10 mouse cellular contexts compared by ENCODE assay signal in the genomic region with DNA sequence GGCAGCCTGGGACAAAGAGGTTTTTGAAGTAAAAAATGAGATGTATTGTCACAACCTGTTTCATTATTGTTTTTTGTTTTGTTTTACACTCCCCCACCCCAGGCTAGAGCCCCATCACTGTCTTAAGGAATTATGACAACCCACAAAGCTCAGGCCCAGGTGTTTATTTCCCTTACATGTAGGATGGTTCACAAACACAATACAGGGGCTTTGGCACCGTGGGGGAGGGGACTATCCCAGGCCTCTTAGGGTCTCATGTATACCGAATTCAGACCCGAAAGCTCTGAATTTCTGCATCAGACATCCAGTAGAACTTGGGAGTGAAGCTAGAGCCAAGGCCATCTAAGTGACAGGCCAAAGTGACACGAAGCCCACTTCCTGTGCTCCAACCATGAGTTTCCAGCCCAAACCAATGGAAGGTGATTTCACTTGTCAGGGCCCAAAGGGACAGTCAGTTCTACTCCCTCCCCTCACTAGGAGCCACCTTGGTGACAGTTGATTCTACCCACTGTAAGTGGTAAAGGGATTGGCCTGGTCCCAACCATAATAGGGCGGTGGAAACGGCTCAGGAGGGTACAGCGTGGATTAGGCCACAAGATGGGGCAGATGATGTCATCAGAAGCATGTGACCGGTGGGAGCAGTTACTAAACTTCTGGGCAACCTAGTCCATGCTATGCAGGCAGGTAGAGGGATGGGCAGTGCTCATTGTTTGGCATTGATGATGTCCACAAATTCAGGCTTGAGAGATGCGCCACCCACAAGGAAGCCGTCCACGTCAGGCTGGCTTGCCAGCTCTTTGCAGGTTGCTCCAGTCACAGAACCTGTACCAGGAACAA. TPM values are rescaled to one million over a fixed set of nuclear protein-coding genes. Genes with fewer than 3 reads are reported as not detected.
DNase-seq lines count a peak whose midpoint lies in the region; ATAC-seq and TF ChIP-seq lines count a peak whose summit lies in the region.
"Not testable (repeated sequence)": the region's sequence is repeated elsewhere in the genome, so short reads cannot be mapped to it uniquely, and the experiment has no call there.
"Had no signal": no experiment of that assay in that cellular context is flagged by ENCODE, and none has a peak within 500 bp of the region (broad histone marks: within the 10 kb centered on the region; RNA-seq: fewer than 3 reads in every experiment).

No protein-coding gene starts in this region.

- H3K27me3 ChIP-seq in heart, embryonic 15.5 days; liver, embryonic 13.5 days; midbrain, embryonic 10.5 days (ENCODE audit: low read depth, poor library complexity, severe bottlenecking); testis, adult 2 months (ENCODE audit: control insufficient read depth, insufficient read depth, low read length): not testable (repeated sequence)

- H3K9me3 ChIP-seq in heart, embryonic 15.5 days (replicated peaks); liver, embryonic 13.5 days (replicated peaks); midbrain, embryonic 10.5 days (replicated peaks): not testable (repeated sequence)

- not testable (repeated sequence) for TF ChIP-seq POLR2A in testis, adult 2 months (IDR thresholded peaks at IDR 0.05; ENCODE audit: control insufficient read depth, low read depth, low read length)

- peaks cover 32% of the 10 kb centered on the region for H3K36me3 ChIP-seq in heart, embryonic 15.5 days
- H3K36me3 ChIP-seq in liver, embryonic 13.5 days = peaks cover 37% of the 10 kb centered on the region
- peaks cover 41% of the 10 kb centered on the region for H3K36me3 ChIP-seq in midbrain, embryonic 10.5 days
- H3K36me3 ChIP-seq in testis, adult 2 months (ENCODE audit: control insufficient read depth, insufficient read depth, low read length) = not testable (repeated sequence)

- 0 out of 2 replicates have a peak overlapping the region, but pooled peaks have one; percentile 86 for H3K4me2 ChIP-seq in heart, embryonic 15.5 days
- peak overlapping the region; percentile 100 for H3K4me2 ChIP-seq in liver, embryonic 13.5 days

- peak overlapping the region; percentile 99 for H3K27ac ChIP-seq in gastrocnemius, adult 2 months
- H3K27ac ChIP-seq in heart, embryonic 15.5 days = peak overlapping the region; percentile 91
- peak overlapping the region; percentile 97; the same call in 1 of the 2 replicates for H3K27ac ChIP-seq in liver, embryonic 13.5 days
- H3K27ac ChIP-seq in midbrain, embryonic 10.5 days (replicated peaks) = peak overlapping the region; percentile 87; the same call in 1 of the 2 replicates
- H3K27ac ChIP-seq in testis, adult 2 months (ENCODE audit: control insufficient read depth, insufficient read depth, low read depth, low read length) = not testable (repeated sequence)

- H3K4me3 ChIP-seq in gastrocnemius, adult 2 months = peak overlapping the region; percentile 90
- not testable (repeated sequence) for H3K4me3 ChIP-seq in heart, embryonic 15.5 days; liver, embryonic 13.5 days (replicated peaks); midbrain, embryonic 10.5 days
- peak overlapping the region; percentile 92 for H3K4me3 ChIP-seq in testis, adult 2 months (ENCODE audit: control insufficient read depth, low read depth, low read length)

- TF ChIP-seq CTCF in gastrocnemius, adult 2 months (IDR thresholded peaks at IDR 0.05); testis, adult 2 months (IDR thresholded peaks at IDR 0.05; ENCODE audit: control insufficient read depth, insufficient read depth, insufficient replicate concordance, low read depth, low read length): not testable (repeated sequence)

- ATAC-seq in heart, embryonic 15.5 days (replicated peaks; ENCODE audit: insufficient number of reproducible peaks, insufficient read depth, low FRiP score, low read depth); liver, embryonic 13.5 days (ENCODE audit: low read depth): not testable (repeated sequence)

- not testable (repeated sequence) for H3K9ac ChIP-seq in heart, embryonic 15.5 days
- H3K9ac ChIP-seq in liver, embryonic 13.5 days = peak overlapping the region; percentile 92; the same call in 1 of the 2 replicates

- peaks cover 60% of the 10 kb centered on the region for H3K4me1 ChIP-seq in heart, embryonic 15.5 days (replicated peaks)
- H3K4me1 ChIP-seq in liver, embryonic 13.5 days (replicated peaks) = peaks cover 87% of the 10 kb centered on the region
- peaks cover 78% of the 10 kb centered on the region for H3K4me1 ChIP-seq in midbrain, embryonic 10.5 days
- peaks cover 59% of the 10 kb centered on the region for H3K4me1 ChIP-seq in testis, adult 2 months (ENCODE audit: control insufficient read depth, insufficient read depth, low read length)

- 76% methylated on average over 11 of the region's 11 CpGs for WGBS in heart, embryonic 15.5 days
- WGBS in liver, embryonic 13.5 days (ENCODE audit: insufficient replicate concordance) = 73% methylated on average over 11 of the region's 11 CpGs
- 86% methylated on average over 11 of the region's 11 CpGs for WGBS in midbrain, embryonic 10.5 days

- intact Hi-C loops in gastrocnemius, adult 2 months (cut with DNase I) = not testable (repeated sequence)

- peak; percentile 18 for DNase-seq in 3T3-L1 (ENCODE audit: low read depth, low spot score)
- peak; percentile 60 for DNase-seq in cerebellum, adult 9-10 months
- DNase-seq in gastrocnemius, adult 2 months; liver, embryonic 13.5 days; midbrain, embryonic 10.5 days (ENCODE audit: low spot score): not testable (repeated sequence)
- DNase-seq in layer of hippocampus, adult 9-11 months = peak; percentile 15

RNA-seq across cellular contexts. Expression of a gene that starts 2.3 kb away (rescaled TPM):
- total RNA-seq in gastrocnemius, adult 2 months (2021) = 1 to 10 TPM; 2.0 to 2.5 TPM
- polyA plus RNA-seq in heart, embryonic 15.5 days (2015; fragmentation: Nextera tagmentation; extraction: Ambion mirVana) = 7.0 and 9.8 TPM in 2 replicates
- 8.6 and 9.6 TPM in 2 replicates for polyA plus RNA-seq in liver, embryonic 13.5 days (2015; fragmentation: Nextera tagmentation; extraction: Ambion mirVana)
- 8.8 and 10.0 TPM in 2 replicates for polyA plus RNA-seq in midbrain, embryonic 10.5 days (2016; fragmentation: Nextera tagmentation; extraction: Ambion mirVana)
- polyA plus RNA-seq in testis, adult 2 months (2012; rRNA removed) = 63.6 and 78.1 TPM in 2 replicates

RNA-seq across cellular contexts. Expression of a gene that starts 3.3 kb away (rescaled TPM):
- total RNA-seq in gastrocnemius, adult 2 months (2021) = 1,000 to 10,000 TPM; 2,224 to 2,391 TPM
- polyA plus RNA-seq in heart, embryonic 15.5 days (2015; fragmentation: Nextera tagmentation; extraction: Ambion mirVana) = 1,247 and 1,352 TPM in 2 replicates
- 461 and 495 TPM in 2 replicates for polyA plus RNA-seq in liver, embryonic 13.5 days (2015; fragmentation: Nextera tagmentation; extraction: Ambion mirVana)
- polyA plus RNA-seq in midbrain, embryonic 10.5 days (2016; fragmentation: Nextera tagmentation; extraction: Ambion mirVana) = 786 and 953 TPM in 2 replicates
- 471 and 473 TPM in 2 replicates for polyA plus RNA-seq in testis, adult 2 months (2012; rRNA removed)

RNA-seq across cellular contexts. Expression of a gene that starts 18.5 kb away (rescaled TPM):
- total RNA-seq in gastrocnemius, adult 2 months (2021) = 10 to 100 TPM; 43.4 to 50.1 TPM
- 87.2 and 114 TPM in 2 replicates for polyA plus RNA-seq in heart, embryonic 15.5 days (2015; fragmentation: Nextera tagmentation; extraction: Ambion mirVana)
- polyA plus RNA-seq in liver, embryonic 13.5 days (2015; fragmentation: Nextera tagmentation; extraction: Ambion mirVana) = 63.5 and 67.5 TPM in 2 replicates
- polyA plus RNA-seq in midbrain, embryonic 10.5 days (2016; fragmentation: Nextera tagmentation; extraction: Ambion mirVana) = 212 and 228 TPM in 2 replicates
- polyA plus RNA-seq in testis, adult 2 months (2012; rRNA removed) = 37.4 and 41.2 TPM in 2 replicates

RNA-seq across cellular contexts. Expression of a gene that starts 18.6 kb away (rescaled TPM):
- under 1 TPM; 0.26 to 0.31 TPM for total RNA-seq in gastrocnemius, adult 2 months (2021)
- 117 and 128 TPM in 2 replicates for polyA plus RNA-seq in heart, embryonic 15.5 days (2015; fragmentation: Nextera tagmentation; extraction: Ambion mirVana)
- 202 and 204 TPM in 2 replicates for polyA plus RNA-seq in liver, embryonic 13.5 days (2015; fragmentation: Nextera tagmentation; extraction: Ambion mirVana)
- 258 and 273 TPM in 2 replicates for polyA plus RNA-seq in midbrain, embryonic 10.5 days (2016; fragmentation: Nextera tagmentation; extraction: Ambion mirVana)
- 218 and 250 TPM in 2 replicates for polyA plus RNA-seq in testis, adult 2 months (2012; rRNA removed)

RNA-seq across cellular contexts. Expression of a gene that starts 29.3 kb away (rescaled TPM):
- 1 to 10 TPM in 1 of 2 experiments, under 1 TPM in 1; 0.75 to 1.4 TPM for total RNA-seq in gastrocnemius, adult 2 months (2021)
- 4.9 and 5.2 TPM in 2 replicates for polyA plus RNA-seq in heart, embryonic 15.5 days (2015; fragmentation: Nextera tagmentation; extraction: Ambion mirVana)
- polyA plus RNA-seq in liver, embryonic 13.5 days (2015; fragmentation: Nextera tagmentation; extraction: Ambion mirVana) = 0.16 and 0.23 TPM in 2 replicates
- polyA plus RNA-seq in midbrain, embryonic 10.5 days (2016; fragmentation: Nextera tagmentation; extraction: Ambion mirVana) = 0.89 and 3.4 TPM in 2 replicates
- polyA plus RNA-seq in testis, adult 2 months (2012; rRNA removed) = 0.07 TPM in 1 of 2 replicates, not detected in the other
- total RNA-seq: layer of hippocampus, adult 18-20 months; megakaryocyte progenitor cell, adult 5-6 weeks had no signal
